Mouse (Mus musculus) brain, embryonic 14.5 days (tissue): Measurements from ENCODE around the gene Adat1. TPM values are rescaled to one million over a fixed set of nuclear protein-coding genes. Genes with fewer than 3 reads are reported as not detected.
A peak's percentile ranks its signal among the peaks of the same experiment; 100 is the strongest.

Experiments used
- DNase-seq: peaks from one replicate; pipeline ENCODE4 v3.0.0-alpha.2; 2011; ENCODE audit warnings: low read depth
- CTCF ChIP-seq: fragments of 200-500 bp; IDR thresholded peaks from 2 replicates; pipeline ENCODE4 v1.5.1; 2012; ENCODE audit warnings: inconsistent platforms, mild to moderate bottlenecking, moderate library complexity, borderline replicate concordance; ENCODE audit not compliant: insufficient read depth, insufficient read length; ENCODE audit errors: extremely low read depth
- POLR2A ChIP-seq: fragments of 200-500 bp; IDR thresholded peaks from 2 replicates; pipeline ENCODE4 v1.6.1; 2012; ENCODE audit warnings: mild to moderate bottlenecking, inconsistent platforms, borderline replicate concordance; ENCODE audit not compliant: poor library complexity, insufficient read depth, insufficient read length, severe bottlenecking; ENCODE audit errors: extremely low read depth
- polyA plus RNA-seq: library from polyadenylated mRNA; depleted of rRNA; stranded (reverse); fragments of >200 nt; gene quantifications from 2 replicates; pipeline ENCODE4 v1.2.3, GENCODE M21; 2012; rRNA removed

Adat1 gene
- polyA plus RNA-seq, 1 experiment = 10.4 TPM

- peak; percentile 99 for DNase-seq
- no peak for TF ChIP-seq CTCF
- TF ChIP-seq POLR2A = peak; percentile 44; the same call in 1 of the 2 replicates
Observed at GRCm38 (mm10) chr8:111933348-111934076, 58.6 kb downstream of the Adat1 start, which contains the start of gene Tmem231. Gene Tmem231, minus strand, starts transcription at chr8:111933881.

GRCm38 (mm10) chr8:111932580-111933336, 59.3 kb downstream of the Adat1 start:
- DNase-seq = peak; percentile 89
- TF ChIP-seq CTCF (no peak), POLR2A (no peak)

GRCm38 (mm10) chr8:111931721-111932120, 60.4 kb downstream of the Adat1 start:
- TF ChIP-seq POLR2A = no peak
- TF ChIP-seq CTCF = no peak
- DNase-seq = no peak

- TF ChIP-seq POLR2A = no peak
- TF ChIP-seq CTCF = no peak
- no peak for DNase-seq
Observed at GRCm38 (mm10) chr8:111929648-111930344, 62.3 kb downstream of the Adat1 start.

GRCm38 (mm10) chr8:111924976-111925375, 67.1 kb downstream of the Adat1 start:
- no peak for TF ChIP-seq POLR2A
- no peak for TF ChIP-seq CTCF
- DNase-seq = no peak

GRCm38 (mm10) chr8:111923383-111923804, 68.7 kb downstream of the Adat1 start:
- DNase-seq = peak; percentile 58
- TF ChIP-seq CTCF = peak; percentile 53; the same call in 1 of the 2 replicates
- TF ChIP-seq POLR2A = no peak

GRCm38 (mm10) chr8:111920971-111921370, 71.1 kb downstream of the Adat1 start:
- no peak for TF ChIP-seq CTCF
- no peak for TF ChIP-seq POLR2A

GRCm38 (mm10) chr8:111919663-111920062, 72.4 kb downstream of the Adat1 start:
- no peak for TF ChIP-seq POLR2A
- peak; percentile 20; the same call in 1 of the 2 replicates for TF ChIP-seq CTCF
- no peak for DNase-seq

More at GRCm38 (mm10) chr8:111920971-111921370, 71.1 kb downstream of the Adat1 start:
- no peak for DNase-seq

Other genes with a start within 250 kb of the Adat1 start
- gene Bcar1, start 248.5 kb downstream of the Adat1 start, polyA plus RNA-seq = 101 and 113 TPM in 2 replicates
- 65.0 and 97.6 TPM in 2 replicates for gene Cfdp1, start 138.0 kb downstream of the Adat1 start, polyA plus RNA-seq
- 3.8 and 4.1 TPM in 2 replicates for gene Tmem170, start 115.6 kb downstream of the Adat1 start, polyA plus RNA-seq
- gene Chst5, start 81.9 kb downstream of the Adat1 start, polyA plus RNA-seq = 3.6 and 3.9 TPM in 2 replicates
- gene Tmem231, start 58.4 kb downstream of the Adat1 start, polyA plus RNA-seq = 16.8 and 17.2 TPM in 2 replicates
- gene Gabarapl2, start 51.6 kb downstream of the Adat1 start, polyA plus RNA-seq = 164 TPM in 2 replicates
- 93.8 and 116 TPM in 2 replicates for gene Kars, start 19.0 kb upstream of the Adat1 start, polyA plus RNA-seq
- 26.8 and 41.1 TPM in 2 replicates for gene Terf2ip, start 19.1 kb upstream of the Adat1 start, polyA plus RNA-seq
- 0.08 and 0.15 TPM in 2 replicates for gene Gm6793, start 22.7 kb upstream of the Adat1 start, polyA plus RNA-seq